ENCODE assay signal across 8 mouse cellular contexts in genomic region chr15:81858517-81859329, GRCm38 (mm10). TPM values are rescaled to one million over a fixed set of nuclear protein-coding genes. Genes with fewer than 3 reads are reported as not detected.
DNase-seq lines count a peak whose midpoint lies in the region; ATAC-seq lines count a peak whose summit lies in the region.

Tob2 (minus strand) TSS chr15:81858796.

- H3K27me3 ChIP-seq in embryonic facial prominence, embryonic 13.5 days, result no peaks in the 10 kb centered on the region
- H3K27me3 ChIP-seq in limb, embryonic 12.5 days, result no peaks in the 10 kb centered on the region
- no peaks in the 10 kb centered on the region for H3K27me3 ChIP-seq in midbrain, embryonic 13.5 days

- peak within 1 kb of the TSS; percentile 89 for H3K4me3 ChIP-seq in embryonic facial prominence, embryonic 13.5 days
- peak within 1 kb of the TSS; percentile 87 for H3K4me3 ChIP-seq in limb, embryonic 12.5 days (replicated peaks)
- peak within 1 kb of the TSS; percentile 94 for H3K4me3 ChIP-seq in midbrain, embryonic 13.5 days (replicated peaks)

- peaks cover 15% of the 10 kb centered on the region for H3K4me1 ChIP-seq in embryonic facial prominence, embryonic 13.5 days
- peaks cover 9% of the 10 kb centered on the region for H3K4me1 ChIP-seq in limb, embryonic 12.5 days (replicated peaks)
- peaks cover 48% of the 10 kb centered on the region for H3K4me1 ChIP-seq in midbrain, embryonic 13.5 days (replicated peaks)

- no peaks in the 10 kb centered on the region for H3K9me3 ChIP-seq in embryonic facial prominence, embryonic 13.5 days
- H3K9me3 ChIP-seq in limb, embryonic 12.5 days, result no peaks in the 10 kb centered on the region
- H3K9me3 ChIP-seq in midbrain, embryonic 13.5 days, result no peaks in the 10 kb centered on the region

- WGBS in embryonic facial prominence, embryonic 13.5 days, result under 1% methylated on average over 44 of the region's 44 CpGs
- under 1% methylated on average over 44 of the region's 44 CpGs for WGBS in limb, embryonic 12.5 days
- WGBS in midbrain, embryonic 13.5 days, result under 1% methylated on average over 44 of the region's 44 CpGs

- 0 out of 2 replicates have a peak, but pooled peaks have one; percentile 1 for ATAC-seq in embryonic facial prominence, embryonic 13.5 days (ENCODE audit: insufficient number of reproducible peaks, insufficient read depth, low FRiP score, low TSS enrichment, low read depth)
- no peak for ATAC-seq in limb, embryonic 12.5 days (ENCODE audit: insufficient number of reproducible peaks, insufficient read depth, low FRiP score, low TSS enrichment, low read depth)
- no peak for ATAC-seq in midbrain, embryonic 13.5 days

- H3K9ac ChIP-seq in embryonic facial prominence, embryonic 13.5 days, result peak within 1 kb of the TSS; percentile 94
- peak within 1 kb of the TSS; percentile 90 for H3K9ac ChIP-seq in limb, embryonic 12.5 days (replicated peaks)
- peak within 1 kb of the TSS; percentile 86 for H3K9ac ChIP-seq in midbrain, embryonic 13.5 days (replicated peaks)

- peak; percentile 76 for DNase-seq in 3134 (ENCODE audit: extremely low read depth, insufficient read length, low spot score)
- peak; percentile 74 for DNase-seq in adrenal gland, postnatal 14 days
- DNase-seq in heart, adult 18-20 months, result peak; percentile 79 to 87
- peak; percentile 78 for DNase-seq in kidney, adult 18-20 months
- peak; percentile 73 to 76 for DNase-seq in spleen, postnatal 10 days (ENCODE audit: low spot score in 2 of 2)

- H3K4me2 ChIP-seq in embryonic facial prominence, embryonic 13.5 days, result peak within 1 kb of the TSS; percentile 87
- peak within 1 kb of the TSS; percentile 97 for H3K4me2 ChIP-seq in limb, embryonic 12.5 days
- H3K4me2 ChIP-seq in midbrain, embryonic 13.5 days (replicated peaks), result peak within 1 kb of the TSS; percentile 96

- peak within 1 kb of the TSS; percentile 97 for H3K27ac ChIP-seq in embryonic facial prominence, embryonic 13.5 days
- peak within 1 kb of the TSS; percentile 93 for H3K27ac ChIP-seq in limb, embryonic 12.5 days
- H3K27ac ChIP-seq in midbrain, embryonic 13.5 days, result peak within 1 kb of the TSS; percentile 92

- peaks cover 7% of the 10 kb centered on the region; the same call in 1 of the 2 replicates for H3K36me3 ChIP-seq in embryonic facial prominence, embryonic 13.5 days
- peaks cover 10% of the 10 kb centered on the region for H3K36me3 ChIP-seq in limb, embryonic 12.5 days
- H3K36me3 ChIP-seq in midbrain, embryonic 13.5 days, result 0 out of 2 replicates have a peak, but pooled peaks cover under 1% of the 10 kb centered on the region

RNA-seq across cellular contexts. Expression of gene Tob2, which starts in this region (rescaled TPM):
- 124 and 147 TPM in 2 replicates for total RNA-seq in adrenal gland, postnatal 14 days (2021)
- 25.6 and 26.7 TPM in 2 replicates for polyA plus RNA-seq in embryonic facial prominence, embryonic 13.5 days (2015; fragmentation: Nextera tagmentation; extraction: Ambion mirVana)
- total RNA-seq in heart, adult 18-20 months (2021), result 100 to 1,000 TPM; 103 to 127 TPM
- 22.6 and 25.0 TPM in 2 replicates for polyA plus RNA-seq in limb, embryonic 12.5 days (2016; fragmentation: Nextera tagmentation; extraction: Ambion mirVana)
- polyA plus RNA-seq in midbrain, embryonic 13.5 days (2015; fragmentation: Nextera tagmentation; extraction: Ambion mirVana), result 16.2 and 17.7 TPM in 2 replicates
